Mouse (Mus musculus): Measurements from ENCODE around the gene Hoxd9.

The Hoxd9 gene

GRCm38 (mm10) chr2:74668370-74669229, 28.9 kb upstream of the Hoxd9 start:
- no peak for DNase-seq (ENCODE audit: low spot score)

- DNase-seq (ENCODE audit: low spot score): no peak
Measured at GRCm38 (mm10) chr2:74669230-74669578, 28.3 kb upstream of the Hoxd9 start.

GRCm38 (mm10) chr2:74669650-74670235, 27.8 kb upstream of the Hoxd9 start:
- DNase-seq (ENCODE audit: low spot score): no peak

GRCm38 (mm10) chr2:74670632-74671188, 26.8 kb upstream of the Hoxd9 start:
- DNase-seq (ENCODE audit: low spot score): no peak

GRCm38 (mm10) chr2:74671847-74672246, 25.7 kb upstream of the Hoxd9 start:
- no peak for DNase-seq (ENCODE audit: low spot score)

- peak; percentile 69 for DNase-seq (ENCODE audit: low spot score)
Measured at GRCm38 (mm10) chr2:74672481-74673362, 24.8 kb upstream of the Hoxd9 start.

GRCm38 (mm10) chr2:74673835-74674425, 23.6 kb upstream of the Hoxd9 start:
- no peak for DNase-seq (ENCODE audit: low spot score)

- DNase-seq (ENCODE audit: low spot score): no peak
Measured at GRCm38 (mm10) chr2:74674881-74675665, 22.5 kb upstream of the Hoxd9 start, which contains the start of gene Hoxd12. Hoxd12 (plus strand) TSS chr2:74675013.

GRCm38 (mm10) chr2:74675666-74676282, 21.8 kb upstream of the Hoxd9 start:
- DNase-seq (ENCODE audit: low spot score): no peak

GRCm38 (mm10) chr2:74676376-74677052, 21.0 kb upstream of the Hoxd9 start:
- DNase-seq (ENCODE audit: low spot score): no peak

- no peak for DNase-seq (ENCODE audit: low spot score)
Measured at GRCm38 (mm10) chr2:74677106-74677505, 20.4 kb upstream of the Hoxd9 start.

GRCm38 (mm10) chr2:74678891-74679595, 18.5 kb upstream of the Hoxd9 start, which contains the start of gene Hoxd11:
Hoxd11 (plus strand) TSS chr2:74679557.
- peak; percentile 18 for DNase-seq (ENCODE audit: low spot score)

GRCm38 (mm10) chr2:74679596-74679971, 17.9 kb upstream of the Hoxd9 start:
- peak; percentile 16 for DNase-seq (ENCODE audit: low spot score)

GRCm38 (mm10) chr2:74679980-74680379, 17.5 kb upstream of the Hoxd9 start:
- no peak for DNase-seq (ENCODE audit: low spot score)

- no peak for DNase-seq (ENCODE audit: low spot score)
Measured at GRCm38 (mm10) chr2:74680561-74681398, 16.7 kb upstream of the Hoxd9 start.

- DNase-seq (ENCODE audit: low spot score): peak; percentile 46
Measured at GRCm38 (mm10) chr2:74681594-74682531, 15.7 kb upstream of the Hoxd9 start.

GRCm38 (mm10) chr2:74682796-74683195, 14.7 kb upstream of the Hoxd9 start:
- no peak for DNase-seq (ENCODE audit: low spot score)

Measured in urinary bladder, postnatal 14 days (tissue).